Mouse (Mus musculus) cortical plate, adult 2 months (tissue): ENCODE results near the gene Fam49a. TPM values are rescaled to one million over a fixed set of nuclear protein-coding genes. Genes with fewer than 3 reads are reported as not detected.

Experiments
- H3K27ac ChIP-seq: fragments of 200-500 bp; 2 replicates; pipeline ENCODE4 v1.5.1; 2012; ENCODE audit warnings: low read length, control low read depth, inconsistent platforms; ENCODE audit not compliant: insufficient read depth
- H3K4me1 ChIP-seq: fragments of 200-500 bp; 2 replicates; pipeline ENCODE4 v1.6.1; 2011; ENCODE audit warnings: low read length; ENCODE audit not compliant: control insufficient read depth, insufficient read depth
- H3K4me3 ChIP-seq: fragments of 200-500 bp; 2 replicates; pipeline ENCODE4 v1.5.1; 2011; ENCODE audit warnings: mild to moderate bottlenecking, low read length, control low read depth; ENCODE audit not compliant: insufficient read depth
- CTCF ChIP-seq: fragments of 200-500 bp; IDR thresholded peaks from 2 replicates; pipeline ENCODE4 v1.5.1; 2011; ENCODE audit warnings: mild to moderate bottlenecking, control low read depth, low read length; ENCODE audit not compliant: insufficient read depth; ENCODE audit errors: extremely low read depth
- POLR2A ChIP-seq: fragments of 200-500 bp; IDR thresholded peaks from 2 replicates; pipeline ENCODE4 v1.6.1; 2011; ENCODE audit warnings: mild to moderate bottlenecking, low read length, control low read depth; ENCODE audit not compliant: insufficient read depth; ENCODE audit errors: extremely low read depth
- polyA plus RNA-seq: library from polyadenylated mRNA; depleted of rRNA; stranded (reverse); fragments of >200 nt; gene quantifications from 2 replicates; pipeline ENCODE4 v1.2.3, GENCODE M21; 2012

Fam49a gene
- polyA plus RNA-seq, 1 experiment, result 78.9 TPM

DNA sequence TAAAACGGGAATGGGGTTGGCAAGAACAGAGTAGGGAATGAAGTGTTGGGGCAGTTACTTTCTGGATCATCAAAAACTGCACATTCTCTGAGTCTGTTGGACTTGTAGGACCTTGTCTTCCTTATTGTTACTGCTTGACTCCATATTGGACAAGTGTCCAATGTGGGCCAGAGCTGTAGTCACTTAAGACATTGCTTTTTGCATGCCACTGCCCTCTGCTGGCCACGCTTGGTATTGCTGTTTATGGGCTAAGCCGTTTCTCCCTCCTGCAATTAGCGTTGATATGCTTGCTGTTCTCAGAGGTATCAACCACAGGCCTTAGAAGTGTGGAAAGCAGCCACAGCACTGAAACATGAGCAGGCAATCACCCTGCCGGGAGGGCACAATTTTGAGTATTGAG, 150.7 kb downstream of the Fam49a start:
- H3K27ac ChIP-seq, result no peak overlapping the region
- H3K4me1 ChIP-seq, result no peaks in the 10 kb centered on the region
- no peak overlapping the region for H3K4me3 ChIP-seq
- TF ChIP-seq POLR2A (no peak), CTCF (peak; percentile 92)

DNA sequence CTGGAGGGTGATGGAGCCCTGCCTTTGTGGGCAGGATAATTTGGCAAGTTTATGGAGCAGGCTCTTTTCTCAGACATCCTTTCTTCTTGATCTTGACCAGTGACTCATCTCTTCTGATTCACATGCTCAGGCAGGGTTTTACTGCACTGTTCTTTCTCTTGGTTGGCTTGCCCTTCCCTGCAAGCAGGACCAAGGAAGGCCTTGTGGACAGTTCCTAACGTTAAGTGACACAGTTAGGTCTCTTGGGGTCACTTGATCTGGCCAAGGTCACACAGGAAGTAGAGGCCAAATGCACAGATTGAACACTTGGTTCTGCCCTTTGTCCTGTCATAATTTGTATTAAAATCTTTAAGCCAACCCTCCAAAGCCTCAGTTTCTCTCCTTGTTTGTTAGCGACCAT, 158.5 kb downstream of the Fam49a start:
- Histone ChIP-seq H3K4me1 (no peaks in the 10 kb centered on the region), H3K4me3 (no peak overlapping the region), H3K27ac (no peak overlapping the region)
- no peak for TF ChIP-seq POLR2A
- TF ChIP-seq CTCF, result no peak

DNA sequence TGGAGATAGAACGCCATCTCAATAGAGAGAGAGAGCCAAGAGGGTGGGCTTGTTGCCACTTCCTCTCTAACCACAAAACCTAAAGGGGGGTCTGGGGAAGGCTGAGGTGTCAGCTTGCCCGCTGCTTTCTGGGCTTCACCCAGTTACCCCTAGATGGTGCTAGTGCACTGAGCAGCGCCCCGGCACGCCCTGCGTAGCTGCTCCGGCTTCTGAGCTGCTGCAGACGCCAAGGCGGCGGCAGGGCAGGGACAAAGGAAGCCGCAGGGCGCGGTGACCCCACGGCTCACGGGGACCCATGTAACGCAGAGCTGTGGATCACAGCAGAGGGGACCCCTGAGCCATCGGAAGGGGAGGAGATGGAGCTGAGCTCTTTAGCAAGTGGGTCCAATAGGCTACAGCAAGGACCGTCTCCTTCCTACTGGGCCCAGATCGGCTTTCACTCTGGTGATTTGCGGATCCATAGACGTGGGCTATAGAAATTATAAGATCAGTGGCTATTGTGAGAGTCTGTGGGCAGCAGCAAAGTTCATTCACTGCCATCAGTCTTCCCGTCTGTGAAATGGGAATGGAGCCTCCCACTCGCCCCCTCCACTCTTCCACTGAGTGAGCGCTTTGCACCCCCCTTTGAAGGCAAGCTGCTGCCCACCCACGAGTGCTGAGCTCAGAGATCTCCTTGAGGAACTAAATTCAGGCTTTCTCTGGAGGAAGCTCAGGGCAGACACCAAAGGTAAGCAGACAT, 159.1 kb downstream of the Fam49a start:
- TF ChIP-seq POLR2A, result no peak
- TF ChIP-seq CTCF, result peak; percentile 87
- H3K4me1 ChIP-seq, result no peaks in the 10 kb centered on the region
- H3K27ac ChIP-seq, result no peak overlapping the region
- peak overlapping the region; percentile 24 for H3K4me3 ChIP-seq

GRCm38 (mm10) chr12:12421580-12421878, 159.6 kb downstream of the Fam49a start:
- no peak overlapping the region for H3K27ac ChIP-seq

DNA sequence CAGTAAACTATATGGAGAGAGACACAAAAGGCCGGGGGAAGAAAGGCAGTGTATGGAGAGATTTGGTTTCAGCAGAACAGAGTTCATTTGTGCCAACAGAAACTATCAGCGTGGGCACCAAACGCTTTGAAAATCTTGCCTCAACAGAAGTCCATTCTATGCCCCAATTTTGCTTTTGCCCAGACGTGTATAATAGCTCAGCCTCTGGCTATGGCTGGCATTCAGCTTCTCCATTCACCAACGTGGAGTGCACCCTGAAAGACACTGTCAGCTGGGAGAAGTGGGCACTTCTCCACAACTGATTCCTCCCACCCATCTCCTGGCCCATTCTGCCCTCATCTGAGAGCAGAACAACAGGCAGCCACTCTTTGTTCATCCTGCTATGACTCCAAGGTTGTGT, 163.2 kb downstream of the Fam49a start:
- Histone ChIP-seq H3K27ac (no peak overlapping the region), H3K4me1 (no peaks in the 10 kb centered on the region), H3K4me3 (no peak overlapping the region)
- TF ChIP-seq CTCF (no peak), POLR2A (no peak)

More at GRCm38 (mm10) chr12:12421580-12421878, 159.6 kb downstream of the Fam49a start:
- Histone ChIP-seq H3K4me3 (no peak overlapping the region), H3K4me1 (no peaks in the 10 kb centered on the region)
- TF ChIP-seq POLR2A (no peak), CTCF (no peak)

DNA sequence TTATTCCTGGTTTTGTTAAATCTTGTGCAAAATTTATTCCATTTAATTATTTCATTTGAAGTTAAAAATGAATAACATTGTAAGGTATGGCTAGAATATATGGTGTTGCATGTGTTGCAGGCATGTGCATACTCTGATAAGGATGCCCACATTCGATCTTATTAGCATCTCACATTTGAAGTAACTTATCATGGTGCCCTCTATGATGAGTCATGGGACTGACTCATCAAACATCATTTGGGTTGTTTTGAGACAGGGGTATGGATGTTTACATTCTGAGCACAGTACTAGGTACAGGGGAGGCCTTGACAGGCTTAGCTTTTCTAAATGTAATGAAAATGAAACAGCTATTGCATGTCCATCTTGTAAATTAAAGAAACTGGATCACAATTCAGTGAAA, 165.3 kb downstream of the Fam49a start:
- Histone ChIP-seq H3K27ac (no peak overlapping the region), H3K4me3 (no peak overlapping the region), H3K4me1 (no peaks in the 10 kb centered on the region)
- TF ChIP-seq POLR2A (no peak), CTCF (no peak)

DNA sequence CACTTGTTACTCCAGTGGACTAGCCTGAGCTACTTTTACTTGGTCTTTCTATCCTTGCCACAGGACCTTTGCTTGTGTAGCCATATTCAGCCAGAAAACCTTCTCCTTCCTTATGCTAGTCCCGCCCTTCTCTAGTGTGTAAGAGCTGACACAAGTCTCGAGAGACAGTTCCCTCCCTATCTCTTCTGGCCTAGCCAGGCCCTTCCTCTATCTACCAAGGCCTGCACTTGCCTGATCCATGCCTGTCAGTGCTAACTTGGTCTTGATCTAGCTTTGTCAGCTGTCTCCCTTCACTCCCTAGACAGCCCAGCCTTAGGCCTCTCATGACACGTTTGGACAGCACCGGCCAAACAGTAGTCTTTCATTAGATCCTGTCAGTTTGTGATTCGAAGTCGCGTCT, 166.9 kb downstream of the Fam49a start:
- H3K4me3 ChIP-seq, result no peak overlapping the region
- H3K27ac ChIP-seq, result no peak overlapping the region
- no peaks in the 10 kb centered on the region for H3K4me1 ChIP-seq
- TF ChIP-seq CTCF (no peak), POLR2A (no peak)
